Mouse (Mus musculus): Measurements from ENCODE around the gene Trio. TPM values are rescaled to one million over a fixed set of nuclear protein-coding genes. Genes with fewer than 3 reads are reported as not detected.

Gene Trio
- total and polyA plus RNA-seq, 2 experiments from 2014 or later: 21.9 to 214 TPM

DNA sequence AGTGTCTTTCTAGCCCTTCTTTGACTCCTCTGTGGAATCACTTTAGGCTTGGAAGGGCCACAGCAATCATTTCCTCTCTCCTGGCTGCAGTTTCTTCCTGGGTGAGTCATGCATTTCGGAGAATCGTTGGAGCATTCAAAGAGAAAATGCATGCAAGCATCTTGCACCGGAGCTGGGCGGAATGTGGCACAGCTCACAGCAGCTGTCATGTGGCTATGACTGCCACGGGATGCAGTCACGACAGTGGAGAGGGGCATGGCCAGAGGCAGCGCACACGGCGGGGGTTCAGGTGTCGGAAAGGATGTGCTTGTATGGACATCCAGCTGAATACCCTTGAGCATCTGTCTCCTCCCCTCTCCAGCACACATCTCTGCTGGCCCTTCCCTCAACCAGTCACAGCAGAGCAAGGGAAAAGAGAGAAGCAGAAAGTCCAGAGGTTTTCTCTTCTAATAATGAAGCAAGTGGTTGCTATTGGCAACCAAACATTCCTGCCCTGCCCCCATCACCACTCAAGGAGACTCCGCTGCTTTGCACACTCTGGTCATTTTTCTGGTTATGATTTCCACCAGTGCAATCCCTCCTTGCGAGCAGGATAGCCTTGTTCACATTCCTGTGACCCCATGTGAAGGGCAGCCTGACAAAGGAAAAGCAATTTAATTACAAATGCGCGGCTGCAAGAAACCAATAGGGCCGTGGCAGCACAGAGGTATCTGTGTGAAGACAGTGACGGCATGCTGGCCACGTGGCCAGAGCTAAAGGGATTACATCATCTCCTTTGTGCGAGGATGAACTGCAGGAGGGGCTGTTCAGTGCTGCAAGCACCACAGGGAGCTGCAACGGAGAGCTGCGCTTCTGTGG is 88.4 kb downstream of the Trio start:
- peaks cover 30% of the 10 kb centered on the region for H3K4me1 ChIP-seq (ENCODE audit: insufficient read depth)
- H3K36me3 ChIP-seq (ENCODE audit: insufficient read depth): no peaks in the 10 kb centered on the region
- ATAC-seq (peak; percentile 98), DNase-seq (peak; percentile 94)
- no peaks in the 10 kb centered on the region for H3K9me3 ChIP-seq (ENCODE audit: low read length)
- H3K27ac ChIP-seq (ENCODE audit: low read depth, low read length): peak overlapping the region; percentile 92
- peak overlapping the region; percentile 51 for H3K9ac ChIP-seq
- no peaks in the 10 kb centered on the region for H3K27me3 ChIP-seq (ENCODE audit: insufficient read depth, low read length)
- H3K4me2 ChIP-seq (ENCODE audit: low read depth): peak overlapping the region; percentile 50
- 4% methylated on average over 20 of the region's 20 CpGs for WGBS
- H3K4me3 ChIP-seq (ENCODE audit: low read depth, low read length): peak overlapping the region; percentile 30
- peak; percentile 58 for TF ChIP-seq CTCF (IDR thresholded peaks at IDR 0.05; ENCODE audit: low read depth)

DNA sequence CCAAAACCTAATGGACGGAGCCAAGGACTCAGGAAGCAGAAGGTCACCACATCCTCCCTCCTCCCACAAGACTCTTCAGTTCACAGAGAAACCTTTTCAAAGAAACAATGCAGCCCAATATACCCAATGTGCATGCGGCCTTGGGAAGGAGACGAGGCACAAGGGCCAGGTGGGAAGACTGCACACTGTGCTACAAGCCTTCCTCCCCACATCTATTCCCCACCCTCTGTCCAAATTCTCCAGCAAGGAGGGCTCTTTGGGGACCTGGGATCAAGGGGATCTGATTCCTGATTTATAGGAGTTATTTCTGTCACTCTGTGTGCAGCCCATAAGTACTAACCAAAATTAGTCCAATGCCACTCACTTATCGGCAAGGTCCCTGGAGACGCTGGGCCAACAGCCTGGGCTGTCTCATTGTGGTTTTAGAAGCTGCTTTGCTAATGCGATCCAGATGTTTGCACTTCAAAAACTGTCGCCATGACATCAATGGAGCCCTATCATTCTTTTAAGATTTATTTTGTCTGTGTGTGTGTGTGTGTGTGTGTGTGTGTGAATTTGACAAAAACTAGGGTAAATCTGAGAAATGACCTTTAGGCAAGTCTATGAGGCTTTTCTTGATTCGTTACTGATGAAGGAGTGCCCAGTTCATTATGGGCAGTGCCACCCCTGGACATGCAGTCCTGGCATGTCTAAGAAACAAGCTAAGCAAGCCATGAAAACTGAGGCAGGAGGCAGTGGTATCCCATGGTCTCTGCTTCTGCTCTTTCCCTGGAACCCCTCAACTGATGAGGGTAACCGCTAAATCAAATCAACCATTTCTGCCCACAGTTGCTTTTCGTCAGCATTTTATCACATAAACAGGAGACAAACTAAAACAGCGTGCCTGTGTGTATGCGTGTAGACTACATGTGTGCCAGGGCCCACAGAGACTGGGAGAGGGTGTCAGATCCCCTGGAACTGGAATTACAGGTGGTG is 89.6 kb downstream of the Trio start:
- DNase-seq (no peak), ATAC-seq (no peak)
- Histone ChIP-seq H3K27me3 (ENCODE audit: insufficient read depth, low read length) (no peaks in the 10 kb centered on the region), H3K9ac (0 out of 2 replicates have a peak overlapping the region, but pooled peaks have one; percentile 51), H3K4me3 (ENCODE audit: low read depth, low read length) (no peak overlapping the region), H3K27ac (ENCODE audit: low read depth, low read length) (peak overlapping the region; percentile 92), H3K36me3 (ENCODE audit: insufficient read depth) (no peaks in the 10 kb centered on the region), H3K4me2 (ENCODE audit: low read depth) (peak overlapping the region; percentile 50; the same call in 1 of the 2 replicates), H3K9me3 (ENCODE audit: low read length) (no peaks in the 10 kb centered on the region), H3K4me1 (ENCODE audit: insufficient read depth) (peaks cover 28% of the 10 kb centered on the region)
- no peak for TF ChIP-seq CTCF (IDR thresholded peaks at IDR 0.05; ENCODE audit: low read depth)
- 72% methylated on average over 12 of the region's 12 CpGs for WGBS

DNA sequence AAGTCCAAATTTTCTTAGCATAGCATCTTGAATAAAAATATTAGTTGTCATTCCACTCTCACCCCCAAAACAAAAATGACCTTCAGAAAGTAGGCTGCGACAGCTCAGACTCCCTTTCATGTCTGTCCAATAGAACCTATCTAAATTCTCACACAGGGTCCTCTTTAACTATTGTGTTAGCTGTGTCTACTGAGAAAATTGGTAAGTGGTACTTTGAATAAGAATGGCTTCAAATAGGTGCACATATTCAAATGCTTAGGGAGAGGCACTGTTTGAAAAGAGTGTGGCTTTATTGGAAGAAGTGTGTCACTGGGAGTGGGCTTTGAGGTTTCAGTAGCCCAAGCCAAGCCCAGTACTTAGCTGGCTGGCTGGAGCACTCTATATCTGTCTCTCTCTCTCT is 92.4 kb downstream of the Trio start:
- TF ChIP-seq CTCF (IDR thresholded peaks at IDR 0.05; ENCODE audit: low read depth): no peak
- Histone ChIP-seq H3K4me1 (ENCODE audit: insufficient read depth) (peaks cover 18% of the 10 kb centered on the region), H3K4me3 (ENCODE audit: low read depth, low read length) (no peak overlapping the region), H3K9me3 (ENCODE audit: low read length) (no peaks in the 10 kb centered on the region), H3K36me3 (ENCODE audit: insufficient read depth) (no peaks in the 10 kb centered on the region), H3K27ac (ENCODE audit: low read depth, low read length) (no peak overlapping the region), H3K9ac (no peak overlapping the region), H3K4me2 (ENCODE audit: low read depth) (no peak overlapping the region), H3K27me3 (ENCODE audit: insufficient read depth, low read length) (no peaks in the 10 kb centered on the region)
- WGBS: 60% methylated on average over 1 of the region's 1 CpGs
- DNase-seq (no peak), ATAC-seq (no peak)

DNA sequence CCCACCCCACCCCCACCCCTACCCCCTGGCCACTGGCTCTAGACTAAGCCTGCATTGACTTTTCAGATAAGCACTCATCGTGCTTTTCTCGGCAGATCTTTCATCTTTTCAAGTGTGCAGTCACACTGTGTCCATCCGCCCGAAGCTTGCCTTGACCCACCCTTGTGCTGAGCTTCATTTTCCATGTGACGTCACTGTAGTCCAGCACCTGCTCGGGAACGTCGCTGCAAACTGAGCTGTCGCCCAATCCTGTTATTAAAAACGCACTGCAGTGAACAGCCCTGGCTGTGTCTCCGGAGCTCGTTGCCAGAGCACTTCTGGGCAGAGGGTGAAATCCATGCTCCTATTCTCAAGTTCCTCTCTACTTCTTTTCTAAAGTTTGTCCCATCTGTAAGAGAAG is 93.8 kb downstream of the Trio start:
- no peaks in the 10 kb centered on the region for H3K36me3 ChIP-seq (ENCODE audit: insufficient read depth)
- no peak overlapping the region for H3K4me2 ChIP-seq (ENCODE audit: low read depth)
- no peak overlapping the region for H3K27ac ChIP-seq (ENCODE audit: low read depth, low read length)
- no peak overlapping the region for H3K9ac ChIP-seq
- ATAC-seq (no peak), DNase-seq (no peak)
- H3K4me3 ChIP-seq (ENCODE audit: low read depth, low read length): no peak overlapping the region
- H3K4me1 ChIP-seq (ENCODE audit: insufficient read depth): peaks cover 12% of the 10 kb centered on the region; the same call in 1 of the 2 replicates
- no peaks in the 10 kb centered on the region for H3K9me3 ChIP-seq (ENCODE audit: low read length)
- TF ChIP-seq CTCF (IDR thresholded peaks at IDR 0.05; ENCODE audit: low read depth): no peak
- 77% methylated on average over 12 of the region's 12 CpGs for WGBS
- no peaks in the 10 kb centered on the region for H3K27me3 ChIP-seq (ENCODE audit: insufficient read depth, low read length)

DNA sequence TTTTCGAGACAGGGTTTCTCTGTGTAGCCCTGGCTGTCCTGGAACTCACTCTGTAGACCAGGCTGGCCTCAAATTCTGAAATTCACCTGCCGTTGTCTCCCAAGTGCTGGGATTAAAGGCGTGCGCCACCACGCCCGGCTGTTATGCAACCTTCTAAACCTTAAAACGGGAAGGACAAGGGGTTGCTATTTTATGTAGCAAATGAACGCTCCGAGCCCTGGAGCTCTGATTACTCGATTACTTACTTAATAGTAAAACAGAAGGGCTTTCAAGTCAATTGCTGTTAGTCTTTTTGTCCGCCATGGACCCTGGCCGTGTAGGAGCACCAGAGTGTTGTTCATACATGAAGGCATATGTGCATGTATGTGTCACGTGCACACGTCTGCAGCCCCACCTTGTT is 94.2 kb downstream of the Trio start:
- 94% methylated on average over 14 of the region's 14 CpGs for WGBS
- Histone ChIP-seq H3K9ac (no peak overlapping the region), H3K36me3 (ENCODE audit: insufficient read depth) (no peaks in the 10 kb centered on the region), H3K27me3 (ENCODE audit: insufficient read depth, low read length) (no peaks in the 10 kb centered on the region), H3K4me2 (ENCODE audit: low read depth) (no peak overlapping the region), H3K4me3 (ENCODE audit: low read depth, low read length) (no peak overlapping the region), H3K4me1 (ENCODE audit: insufficient read depth) (peaks cover 8% of the 10 kb centered on the region; the same call in 1 of the 2 replicates), H3K27ac (ENCODE audit: low read depth, low read length) (no peak overlapping the region), H3K9me3 (ENCODE audit: low read length) (no peaks in the 10 kb centered on the region)
- no peak for TF ChIP-seq CTCF (IDR thresholded peaks at IDR 0.05; ENCODE audit: low read depth)
- DNase-seq (no peak), ATAC-seq (no peak)

DNA sequence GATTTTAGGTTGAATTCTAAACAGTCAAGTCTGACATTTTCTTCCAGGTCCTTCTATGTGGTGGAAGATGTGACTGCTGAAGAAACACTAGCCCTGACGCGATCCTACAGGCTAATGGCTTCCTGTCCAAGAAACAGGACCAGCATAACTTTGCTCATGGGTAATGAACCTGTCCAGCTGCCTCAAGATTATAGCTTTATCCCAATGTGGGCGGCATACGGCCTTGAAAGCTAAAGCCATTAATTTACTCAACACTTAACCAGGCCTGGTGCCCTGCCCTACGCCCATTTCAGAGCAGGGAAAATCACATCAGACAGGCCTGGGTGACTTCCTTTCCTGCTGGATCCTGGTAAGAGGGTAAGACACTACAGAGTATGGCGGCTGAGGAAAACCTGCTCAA is 98.0 kb downstream of the Trio start:
- no peaks in the 10 kb centered on the region for H3K9me3 ChIP-seq (ENCODE audit: low read length)
- DNase-seq: no peak
- no peaks in the 10 kb centered on the region for H3K36me3 ChIP-seq (ENCODE audit: insufficient read depth)
- no peak overlapping the region for H3K27ac ChIP-seq (ENCODE audit: low read depth, low read length)
- TF ChIP-seq CTCF (IDR thresholded peaks at IDR 0.05; ENCODE audit: low read depth): no peak
- no peak overlapping the region for H3K9ac ChIP-seq
- 96% methylated on average over 6 of the region's 6 CpGs for WGBS
- H3K27me3 ChIP-seq (ENCODE audit: insufficient read depth, low read length): no peaks in the 10 kb centered on the region
- H3K4me1 ChIP-seq (ENCODE audit: insufficient read depth): peaks cover 16% of the 10 kb centered on the region
- H3K4me2 ChIP-seq (ENCODE audit: low read depth): no peak overlapping the region
- H3K4me3 ChIP-seq (ENCODE audit: low read depth, low read length): no peak overlapping the region
- no peak for ATAC-seq
